Mouse (Mus musculus): ENCODE data around the gene Efcab11.
"Not testable (repeated sequence)": the region's sequence is repeated elsewhere in the genome, so short reads cannot be mapped to it uniquely, and the experiment has no call there.

Efcab11 gene

GRCm38 (mm10) chr12:99874609-99875008 lies 9.6 kb downstream of the Efcab11 start:
- no peak for DNase-seq (ENCODE audit: low spot score)

GRCm38 (mm10) chr12:99873443-99873842 lies 10.8 kb downstream of the Efcab11 start:
- no peak for DNase-seq (ENCODE audit: low spot score)

- no peak for DNase-seq (ENCODE audit: low spot score)
Measured at GRCm38 (mm10) chr12:99868821-99869220, 15.4 kb downstream of the Efcab11 start.

- DNase-seq (ENCODE audit: low spot score) = no peak
Measured at GRCm38 (mm10) chr12:99864613-99865012, 19.6 kb downstream of the Efcab11 start.

GRCm38 (mm10) chr12:99860981-99861380 lies 23.3 kb downstream of the Efcab11 start:
- DNase-seq (ENCODE audit: low spot score) = no peak

- DNase-seq (ENCODE audit: low spot score) = peak; percentile 13
Measured at GRCm38 (mm10) chr12:99859391-99860100, 24.7 kb downstream of the Efcab11 start.

GRCm38 (mm10) chr12:99858664-99859063 lies 25.6 kb downstream of the Efcab11 start:
- no peak for DNase-seq (ENCODE audit: low spot score)

DNA sequence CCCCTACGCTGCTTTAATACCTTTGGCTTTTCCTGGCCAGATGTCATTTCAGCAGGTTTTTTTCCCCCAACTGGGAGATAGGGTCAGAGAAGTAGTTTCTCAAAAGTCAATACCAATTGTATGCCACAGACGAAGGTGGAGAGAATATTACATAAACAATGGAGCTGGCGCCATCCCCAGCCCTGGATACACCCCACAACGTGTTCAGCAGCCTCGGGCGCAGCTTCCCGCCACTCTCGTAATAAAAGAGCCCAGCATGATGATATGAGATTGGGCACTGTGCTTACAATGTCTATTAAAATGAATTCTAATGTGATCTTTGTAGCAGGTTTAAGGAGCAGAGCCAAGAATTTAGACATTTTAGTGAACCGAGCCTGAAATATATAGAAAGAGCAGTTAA lies 28.2 kb downstream of the Efcab11 start:
- DNase-seq (ENCODE audit: low spot score) = no peak

- no peak for DNase-seq (ENCODE audit: low spot score)
Measured at GRCm38 (mm10) chr12:99853323-99854258, 30.6 kb downstream of the Efcab11 start.

- DNase-seq (ENCODE audit: low spot score) = no peak
Measured at GRCm38 (mm10) chr12:99849996-99850395, 34.2 kb downstream of the Efcab11 start.

- no peak for DNase-seq (ENCODE audit: low spot score)
Measured at GRCm38 (mm10) chr12:99844951-99845350, 39.3 kb downstream of the Efcab11 start.

GRCm38 (mm10) chr12:99838703-99839102 lies 45.5 kb downstream of the Efcab11 start:
- DNase-seq (ENCODE audit: low spot score) = no peak

DNA sequence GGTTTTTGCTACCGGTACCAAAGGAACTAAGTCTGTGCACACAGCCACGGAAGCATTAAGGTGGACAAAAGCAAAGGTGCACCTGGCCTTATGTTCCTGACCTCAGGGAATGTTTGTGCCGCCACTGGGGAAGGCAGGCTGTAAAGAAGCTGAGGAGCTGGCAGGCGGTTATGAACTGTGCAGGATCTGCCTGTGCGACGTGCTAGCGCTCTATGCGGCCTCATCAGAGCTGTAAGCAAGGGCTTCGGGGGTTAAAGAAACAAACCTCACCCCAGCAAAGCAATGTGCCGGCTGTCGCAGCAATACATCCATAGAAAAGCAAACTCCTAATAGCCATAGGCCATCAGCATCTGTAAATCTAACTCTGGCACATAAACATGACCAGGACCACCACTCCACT lies 46.1 kb downstream of the Efcab11 start:
- DNase-seq (ENCODE audit: low spot score) = no peak

GRCm38 (mm10) chr12:99837528-99837927 lies 46.7 kb downstream of the Efcab11 start:
- DNase-seq (ENCODE audit: low spot score) = no peak

GRCm38 (mm10) chr12:99836404-99837131 lies 47.7 kb downstream of the Efcab11 start:
- no peak for DNase-seq (ENCODE audit: low spot score)

GRCm38 (mm10) chr12:99833476-99833875 lies 50.8 kb downstream of the Efcab11 start:
- DNase-seq (ENCODE audit: low spot score) = no peak

DNA sequence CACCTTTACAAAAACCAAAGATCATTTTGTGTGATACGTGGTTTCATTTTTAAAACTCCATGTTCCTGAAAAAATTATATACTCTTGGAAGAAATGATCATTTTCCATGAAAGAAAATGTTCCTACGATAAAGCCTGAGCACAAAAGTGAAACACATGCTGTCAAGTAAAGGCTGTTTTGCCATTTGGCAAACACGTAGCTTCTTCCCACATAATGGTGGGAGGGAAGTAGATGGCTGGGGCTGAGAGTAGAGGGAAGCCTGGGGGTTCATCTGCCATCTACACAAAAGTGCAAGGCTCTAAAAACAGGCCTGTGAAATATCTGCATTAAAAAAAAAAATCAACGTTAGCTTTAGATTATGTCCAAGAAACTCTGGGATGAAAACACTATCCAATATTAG lies 61.6 kb downstream of the Efcab11 start:
- no peak for DNase-seq (ENCODE audit: low spot score)

GRCm38 (mm10) chr12:99821309-99821934 lies 62.8 kb downstream of the Efcab11 start:
- no peak for DNase-seq (ENCODE audit: low spot score)

DNA sequence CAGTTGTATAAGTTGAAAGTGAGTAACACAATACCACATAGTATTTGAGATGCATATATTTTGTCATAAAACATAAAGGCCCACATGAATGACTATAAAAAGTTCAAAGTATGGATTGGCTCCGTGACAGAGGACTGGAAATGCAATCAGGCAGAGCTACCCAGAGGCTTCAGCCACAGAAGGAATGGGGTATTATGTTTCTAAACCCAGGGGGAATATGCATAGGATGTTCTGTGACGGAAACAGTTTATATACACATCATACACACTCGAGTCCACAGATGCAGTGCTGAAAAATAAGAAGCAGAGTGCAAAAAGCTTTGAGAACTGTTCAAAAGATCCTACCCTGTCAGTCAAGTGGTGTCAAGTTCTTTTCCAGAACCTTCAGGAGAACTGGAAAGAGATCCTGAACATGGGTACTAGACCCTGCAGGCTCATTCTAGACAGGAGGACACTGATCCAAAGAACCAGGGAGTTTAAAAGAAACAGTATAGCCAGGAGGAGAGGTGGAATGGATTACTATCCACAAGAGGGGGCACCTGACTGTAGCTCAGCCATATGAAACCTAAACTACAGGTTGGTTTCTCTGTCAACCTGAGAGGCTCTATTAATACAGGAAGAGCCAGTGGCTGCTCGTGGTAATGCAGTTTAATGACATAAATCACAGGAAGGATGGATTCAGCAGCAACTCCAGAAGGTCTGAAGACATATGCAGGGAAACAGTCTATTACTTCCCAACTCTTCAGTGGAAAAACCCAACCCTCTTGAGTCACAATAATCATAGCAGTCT lies 64.9 kb downstream of the Efcab11 start:
- DNase-seq (ENCODE audit: low spot score) = no peak

DNA sequence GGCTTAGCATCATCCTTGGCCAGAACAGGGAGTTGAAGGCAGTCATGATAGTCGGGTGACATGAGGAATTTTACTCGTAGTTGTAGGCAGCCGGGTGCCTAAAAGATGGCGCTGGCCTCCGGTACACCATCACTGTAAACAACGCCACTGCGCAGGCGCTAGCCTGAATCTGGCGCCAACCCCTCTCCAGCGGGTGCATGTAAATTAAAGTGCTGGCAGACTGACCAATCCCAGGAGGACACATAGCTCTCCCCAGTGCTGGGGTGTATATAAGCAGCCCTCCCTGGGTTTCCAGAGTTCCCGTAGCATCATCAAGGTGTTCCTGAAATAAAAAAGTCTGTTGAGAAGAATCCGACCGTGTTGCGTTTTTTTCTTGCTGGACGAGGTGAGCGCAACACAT lies 66.2 kb downstream of the Efcab11 start:
- not testable (repeated sequence) for DNase-seq (ENCODE audit: low spot score)

DNA sequence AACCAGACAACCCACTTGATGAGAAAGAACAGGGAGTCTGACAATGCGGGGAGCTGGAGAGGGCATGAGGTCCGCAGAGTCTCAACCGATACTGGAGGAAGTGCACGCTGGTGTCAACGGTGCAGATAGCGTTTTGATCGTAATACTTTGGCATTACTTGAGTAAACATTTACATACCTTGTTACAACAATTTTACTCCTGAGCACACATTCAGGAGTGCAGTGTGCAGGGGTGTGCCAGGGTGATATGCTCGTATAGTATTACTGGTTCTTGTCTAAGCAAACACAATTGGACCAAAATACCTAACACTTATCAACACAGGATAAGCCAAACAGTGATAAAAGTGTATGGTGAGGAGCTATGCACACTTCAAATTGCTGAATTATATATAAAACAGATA lies 69.0 kb downstream of the Efcab11 start:
- no peak for DNase-seq (ENCODE audit: low spot score)

All from yolk sac, embryonic 10.5 days (tissue).